Mouse (Mus musculus): ENCODE measurements at regions not wholly inside any gene's neighbourhood (a gene's known extent, or its start where the extent isn't known, plus 50 kb on each side); places are given as distances from the start of the nearest gene placed in this dataset.
A peak's percentile ranks its signal among the peaks of the same experiment; 100 is the strongest.

DNA sequence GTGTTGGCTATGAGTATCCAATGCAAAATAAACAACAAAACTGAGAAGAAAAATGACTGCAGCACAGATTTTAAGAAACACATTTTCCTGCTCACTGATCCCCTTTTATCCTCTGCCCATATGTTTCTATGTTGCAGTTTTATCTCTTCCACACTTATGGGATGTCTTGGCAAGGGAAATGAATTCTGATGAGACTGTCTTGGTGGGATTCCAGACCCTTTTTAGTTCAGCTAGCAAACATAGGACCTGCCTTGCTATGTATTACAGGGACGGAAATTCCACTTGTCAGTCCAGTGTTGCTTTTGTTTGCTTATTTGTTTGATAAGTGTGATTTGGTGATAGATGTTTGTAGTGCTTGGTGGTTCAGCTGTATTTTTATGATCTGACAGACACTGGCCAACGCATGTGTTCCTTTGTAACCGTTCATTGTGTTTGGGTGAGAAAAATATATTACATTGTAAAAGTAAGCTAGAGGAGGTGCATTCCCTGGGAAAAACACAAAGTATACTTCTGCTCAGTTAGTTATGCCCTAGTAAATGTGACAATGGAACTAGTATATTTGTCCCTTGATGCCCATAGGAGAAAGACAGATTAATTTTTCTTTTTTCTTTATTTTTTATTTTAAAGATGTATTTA lies 1516.2 kb downstream of the Tbl1xr1 start:
- DNase-seq (ENCODE audit: low spot score in 2 of 2): peak; percentile 11 to 25

DNA sequence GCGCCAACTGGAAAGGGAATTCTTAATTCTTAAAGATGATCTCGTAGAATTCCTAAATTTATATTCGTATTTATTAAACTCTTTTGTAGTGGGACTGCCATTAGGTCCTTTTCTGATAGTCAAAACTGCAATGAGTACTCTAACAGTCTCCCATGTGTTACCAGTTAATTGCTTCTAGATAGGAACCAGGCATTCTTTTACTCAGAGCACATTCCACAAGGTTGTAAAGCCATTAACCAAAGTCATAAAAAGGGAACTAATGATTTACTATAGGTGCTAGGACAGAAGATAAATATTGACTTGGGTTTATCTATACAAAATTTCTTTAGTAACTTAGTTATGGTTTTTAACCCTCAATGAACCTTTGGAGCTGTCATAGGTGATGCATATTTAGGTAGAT lies 1525.0 kb downstream of the Tbl1xr1 start:
- DNase-seq (ENCODE audit: low spot score in 2 of 2): no peak

DNA sequence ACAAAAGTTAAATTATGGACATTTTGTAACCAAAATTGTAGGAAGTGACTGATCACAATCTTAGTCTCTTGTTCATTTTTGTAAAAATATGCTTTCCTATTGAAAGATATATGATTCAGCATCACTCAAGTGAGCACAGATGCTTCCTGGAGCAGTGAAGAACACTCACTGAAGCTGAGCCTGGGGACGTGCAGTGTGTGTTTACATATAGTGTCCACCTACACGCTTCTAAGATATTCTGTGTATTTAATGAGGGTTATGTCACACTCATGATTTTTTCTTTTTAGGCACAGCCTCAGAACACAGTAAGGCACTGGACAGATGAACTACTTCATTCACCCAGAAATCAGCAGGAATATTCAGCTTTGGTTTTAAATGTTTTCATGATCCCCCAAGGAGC lies 1533.6 kb downstream of the Tbl1xr1 start:
- DNase-seq (ENCODE audit: low spot score in 2 of 2): peak in 1 of 2 experiments; percentile 12

DNA sequence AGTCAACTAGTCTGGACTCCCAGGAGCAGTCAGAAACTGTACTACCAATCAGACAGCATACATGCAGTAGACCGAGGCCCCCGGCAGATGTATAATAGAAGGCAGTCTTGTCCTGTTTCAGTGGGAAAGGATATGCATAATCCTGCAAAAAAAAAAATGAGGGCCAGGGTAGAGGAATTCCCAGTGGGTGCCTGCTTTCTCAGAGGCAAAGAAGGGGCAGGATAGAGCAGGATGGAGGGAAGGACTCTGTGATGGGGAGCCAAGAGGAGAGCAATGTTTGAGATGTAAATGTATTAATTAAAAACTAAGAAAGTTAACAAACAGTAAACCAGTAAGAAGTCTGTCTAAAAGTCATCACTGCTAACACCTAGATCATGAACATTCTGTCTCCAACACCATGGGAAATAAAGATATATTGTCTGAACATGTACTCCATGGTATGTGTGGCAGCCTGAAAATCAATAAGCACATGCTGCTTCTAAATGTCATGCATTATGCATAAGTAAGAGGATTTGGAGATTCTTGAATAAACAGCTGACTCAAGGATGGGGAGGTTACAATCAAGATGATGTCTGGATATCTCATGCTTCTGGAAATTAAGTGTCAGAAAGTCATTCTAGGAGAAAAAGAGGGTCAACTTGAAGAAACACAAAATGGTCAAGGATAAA lies 1485.3 kb downstream of the Naaladl2 start:
- DNase-seq (ENCODE audit: low spot score in 2 of 2): no peak

DNA sequence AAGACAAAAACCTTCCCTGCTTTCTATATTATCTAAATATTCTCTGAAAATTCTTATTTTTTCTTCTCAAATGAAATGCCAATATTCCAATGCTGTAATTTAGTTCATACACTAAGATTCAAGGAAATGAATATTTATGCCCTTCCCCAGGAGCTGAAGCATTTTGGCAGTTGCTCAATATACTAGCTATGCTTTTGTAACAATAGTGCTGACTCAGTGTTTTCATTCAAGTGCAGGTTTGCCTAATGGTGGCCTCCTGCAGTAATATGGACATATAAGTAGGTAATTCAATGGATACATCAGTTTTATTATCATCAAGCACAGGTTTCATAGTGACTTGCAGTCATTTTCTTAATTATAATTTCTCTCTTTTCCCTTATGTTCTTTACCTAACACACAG lies 1437.3 kb downstream of the Naaladl2 start:
- no peak for DNase-seq (ENCODE audit: low spot score in 2 of 2)
